Mouse (Mus musculus) heart, adult 11 months (tissue): Measurements from ENCODE around the gene Atp11b.

Experiments
- DNase-seq: peaks from one replicate; pipeline ENCODE4 v3.0.0; 2022

Gene Atp11b

DNA sequence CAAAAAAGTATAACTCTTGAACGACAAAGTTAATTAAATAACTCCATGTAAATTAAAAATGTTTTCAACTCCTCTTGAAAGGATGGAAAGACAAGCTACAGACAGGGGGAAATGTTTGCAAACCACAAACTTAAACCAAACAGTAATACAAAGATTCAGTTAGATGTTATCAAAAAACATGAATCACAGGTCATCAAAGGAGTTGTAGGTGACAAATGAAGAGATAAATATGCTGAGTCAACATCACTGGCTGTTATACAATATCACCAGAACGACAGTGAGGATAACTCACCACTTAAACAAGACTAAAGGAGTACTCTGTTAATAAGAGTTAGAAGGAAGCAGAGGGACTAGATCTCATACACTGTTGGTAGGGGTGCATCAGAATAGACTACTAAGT lies 48.1 kb downstream of the Atp11b start:
- no peak for DNase-seq

GRCm38 (mm10) chr3:35819887-35820286 lies 66.0 kb downstream of the Atp11b start:
- DNase-seq, result no peak

DNA sequence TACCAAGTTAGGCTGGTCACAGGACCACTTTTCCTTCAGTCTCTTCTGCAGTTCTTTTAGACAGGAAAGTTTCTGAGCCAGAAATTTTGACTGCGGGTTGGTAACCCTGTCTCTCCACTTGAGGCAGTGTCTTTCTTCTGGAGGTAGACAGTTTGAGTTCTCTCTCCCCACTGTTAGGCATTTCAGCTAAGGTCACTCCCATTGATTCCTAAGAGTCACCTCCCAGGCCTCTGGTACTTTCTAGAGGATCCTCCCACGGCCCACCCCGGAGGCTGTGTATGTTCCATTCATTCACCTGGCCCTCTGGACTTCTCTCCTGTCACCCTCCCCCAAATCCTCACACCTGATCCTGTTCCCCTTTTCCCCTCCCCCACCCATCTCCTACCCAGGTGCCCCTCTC lies 68.1 kb downstream of the Atp11b start:
- DNase-seq, result no peak

GRCm38 (mm10) chr3:35849326-35849725 lies 95.4 kb downstream of the Atp11b start:
- DNase-seq, result peak; percentile 90

DNA sequence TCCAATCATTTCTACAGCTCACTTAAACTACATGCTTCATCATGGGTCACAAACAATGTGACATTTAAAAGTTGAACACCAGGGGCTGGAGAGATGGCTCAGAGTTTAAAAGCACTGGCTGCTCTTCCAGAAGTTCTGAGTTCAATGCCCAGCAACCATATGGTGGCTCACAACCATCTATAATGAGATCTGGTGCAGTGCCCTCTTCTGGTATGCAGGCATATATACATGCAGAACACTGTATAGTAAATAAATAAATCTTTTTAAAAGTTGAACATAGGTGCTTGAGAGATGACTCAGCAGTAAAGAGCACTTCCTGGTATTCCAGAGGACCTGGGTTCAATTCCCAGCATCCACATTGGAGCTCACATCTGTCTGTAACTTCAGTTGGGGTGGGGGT lies 129.4 kb downstream of the Atp11b start:
- DNase-seq, result no peak

DNA sequence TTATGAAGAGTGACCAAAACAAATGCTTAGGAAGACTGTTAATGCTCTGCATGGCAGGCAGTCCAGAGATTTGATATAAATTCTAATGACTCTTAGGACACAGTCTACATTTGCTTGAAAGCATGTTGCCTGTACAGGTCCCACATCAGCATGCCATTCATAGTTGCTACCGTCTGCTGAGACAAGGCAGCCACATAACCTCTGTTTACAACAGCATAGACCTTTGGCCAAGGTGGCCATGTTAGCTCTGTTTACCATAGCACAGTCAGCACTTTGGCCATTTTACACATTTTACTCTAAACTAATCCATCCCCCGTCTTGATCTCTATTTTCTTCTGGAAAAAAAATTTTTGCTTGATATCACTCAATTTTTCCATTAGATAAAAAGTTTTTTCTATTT lies 135.6 kb downstream of the Atp11b start:
- no peak for DNase-seq

DNA sequence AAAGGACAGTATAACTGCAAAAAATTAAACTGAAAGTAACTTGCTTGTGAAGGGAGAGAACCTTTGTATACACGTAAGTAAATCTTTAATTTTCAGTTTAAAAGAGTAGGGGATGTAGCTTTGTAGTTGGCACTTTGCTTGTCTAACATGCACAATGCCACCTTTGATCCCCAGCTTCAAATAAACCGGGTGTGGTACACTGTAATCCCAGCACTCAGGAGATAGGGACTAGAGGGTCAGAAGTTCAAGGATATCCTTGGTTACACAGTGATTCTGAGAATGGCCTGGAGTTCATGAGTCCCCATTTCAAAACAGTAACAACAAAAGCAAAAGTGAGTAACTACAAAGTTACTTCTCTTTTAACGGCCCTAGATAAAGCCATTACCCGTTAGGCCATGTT lies 137.2 kb downstream of the Atp11b start:
- no peak for DNase-seq

DNA sequence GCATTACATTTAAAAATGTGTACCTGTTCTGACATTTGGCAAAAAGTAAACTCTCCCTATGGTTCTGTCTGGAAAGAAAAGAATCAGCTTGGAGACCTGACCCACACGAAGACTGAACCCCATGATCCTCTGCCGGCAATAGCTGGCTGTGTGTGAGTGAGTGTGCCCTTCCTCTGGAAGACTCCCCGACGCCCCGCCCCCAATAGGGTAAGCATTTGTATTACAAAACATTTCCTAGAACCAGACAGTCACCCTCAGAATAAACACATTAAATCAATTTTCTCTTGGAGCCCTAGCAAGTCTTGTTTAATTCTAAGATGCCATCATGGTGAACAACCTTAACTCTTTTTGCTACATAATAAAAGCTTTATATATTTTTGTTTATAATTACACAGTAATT lies 139.2 kb downstream of the Atp11b start:
- no peak for DNase-seq

DNA sequence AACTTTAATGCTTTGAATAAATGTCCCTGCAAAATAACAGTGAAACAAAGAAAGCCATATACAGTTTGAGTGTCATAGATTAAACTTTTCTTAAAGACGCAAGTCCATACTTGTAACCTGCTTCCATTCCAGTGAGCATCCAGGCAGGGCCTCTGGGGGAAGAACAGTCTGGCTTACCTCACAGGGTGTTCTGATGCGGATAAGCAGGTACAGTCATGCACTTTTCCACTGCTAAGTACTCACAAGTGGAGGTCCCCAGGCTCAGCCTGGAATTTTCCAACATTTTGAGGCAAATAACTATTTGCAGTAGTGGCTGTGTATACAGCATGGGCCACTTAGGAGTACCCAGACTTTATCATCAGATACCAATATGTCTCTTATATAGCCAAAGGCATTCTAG lies 144.0 kb downstream of the Atp11b start:
- DNase-seq, result no peak

GRCm38 (mm10) chr3:35899109-35899508 lies 145.2 kb downstream of the Atp11b start:
- DNase-seq, result no peak

GRCm38 (mm10) chr3:35900555-35901204 lies 146.8 kb downstream of the Atp11b start:
- no peak for DNase-seq
